15 mouse cellular contexts compared by ENCODE assay signal in the genomic region with DNA sequence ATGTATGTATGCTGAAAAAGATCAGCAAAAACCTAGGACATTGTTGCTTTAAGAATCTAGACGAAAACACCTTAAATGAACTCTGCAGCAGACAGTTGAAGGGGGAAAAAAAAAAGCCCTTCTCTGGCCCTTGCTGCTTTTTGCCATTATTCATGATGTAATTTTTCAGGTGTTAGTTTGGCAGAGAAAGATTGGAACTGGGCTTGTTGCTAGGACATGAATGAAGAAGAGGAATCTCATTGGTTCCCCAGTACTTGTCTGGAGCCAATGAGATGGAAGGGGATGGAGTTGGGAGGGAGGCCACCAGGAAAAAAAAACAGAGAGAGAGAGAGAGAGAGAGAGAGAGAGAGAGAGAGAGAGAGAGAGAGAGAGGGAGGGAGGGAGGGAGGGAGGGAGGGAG.
DNase-seq lines count a peak whose midpoint lies in the region; ATAC-seq lines count a peak whose summit lies in the region.
"Had no signal": no experiment of that assay in that cellular context is flagged by ENCODE, and none has a peak within 500 bp of the region (broad histone marks: within the 10 kb centered on the region; RNA-seq: fewer than 3 reads in every experiment).

No protein-coding gene starts in this region.

- H3K4me3 ChIP-seq in forebrain, embryonic 13.5 days = no peak overlapping the region
- no peak overlapping the region for H3K4me3 ChIP-seq in limb, embryonic 11.5 days (ENCODE audit: low read depth, low read length)
- H3K4me3 ChIP-seq: liver, embryonic 13.5 days; megakaryocyte, embryonic 14.5 days had no signal

- H3K4me1 ChIP-seq in forebrain, embryonic 13.5 days = peaks cover 56% of the 10 kb centered on the region
- peaks cover 45% of the 10 kb centered on the region for H3K4me1 ChIP-seq in limb, embryonic 11.5 days (ENCODE audit: control insufficient read depth, insufficient read depth, low read length)
- H3K4me1 ChIP-seq: liver, embryonic 13.5 days; megakaryocyte, embryonic 14.5 days had no signal

- H3K27ac ChIP-seq in forebrain, embryonic 13.5 days = no peak overlapping the region
- H3K27ac ChIP-seq in limb, embryonic 11.5 days (replicated peaks; ENCODE audit: low read depth, low read length) = peak overlapping the region; percentile 100; the same call in 1 of the 2 replicates
- H3K27ac ChIP-seq: layer of hippocampus, adult 2 months; liver, embryonic 13.5 days had no signal

- 11% methylated on average over 1 of the region's 1 CpGs for WGBS in forebrain, embryonic 13.5 days
- WGBS in limb, embryonic 11.5 days = 8% methylated on average over 1 of the region's 1 CpGs

- H3K27me3 ChIP-seq in forebrain, embryonic 13.5 days = no peaks in the 10 kb centered on the region
- H3K27me3 ChIP-seq in limb, embryonic 11.5 days (ENCODE audit: control insufficient read depth, insufficient read depth, low read length) = no peaks in the 10 kb centered on the region
- H3K27me3 ChIP-seq: embryonic facial prominence, embryonic 13.5 days; stomach, embryonic 15.5 days had no signal

- no peaks in the 10 kb centered on the region for H3K9me3 ChIP-seq in forebrain, embryonic 13.5 days (replicated peaks)
- no peaks in the 10 kb centered on the region for H3K9me3 ChIP-seq in limb, embryonic 11.5 days (ENCODE audit: control insufficient read depth, low read length)
- H3K9me3 ChIP-seq: embryonic facial prominence, embryonic 13.5 days; liver, embryonic 13.5 days; megakaryocyte, embryonic 14.5 days; stomach, embryonic 15.5 days had no signal

- DNase-seq in ES-CJ7 (ENCODE audit: low read depth, low spot score) = peak; percentile 73
- peak; percentile 42 for DNase-seq in Muller cell, postnatal 12 days (ENCODE audit: inconsistent ontology term)
- peak; percentile 47 for DNase-seq in limb, embryonic 11.5 days (ENCODE audit: low spot score)
- DNase-seq in right cerebral cortex, postnatal 4 days = no peak
- DNase-seq in cerebellum, postnatal 36 days = no peak
- no peak for DNase-seq in spleen, adult 18-20 months
- DNase-seq in cerebellum, postnatal 10 days = no peak
- DNase-seq: adrenal gland, postnatal 36 days; liver, embryonic 13.5 days had no signal

- H3K36me3 ChIP-seq in forebrain, embryonic 13.5 days (ENCODE audit: poor library complexity, severe bottlenecking) = no peaks in the 10 kb centered on the region
- H3K36me3 ChIP-seq in limb, embryonic 11.5 days (ENCODE audit: control insufficient read depth, insufficient read depth, low read length) = no peaks in the 10 kb centered on the region
- H3K36me3 ChIP-seq: embryonic facial prominence, embryonic 13.5 days; G1E; liver, embryonic 13.5 days; stomach, embryonic 15.5 days had no signal

- H3K9ac ChIP-seq in forebrain, embryonic 13.5 days = no peak overlapping the region
- H3K9ac ChIP-seq in limb, embryonic 11.5 days (ENCODE audit: low read length) = no peak overlapping the region
- H3K9ac ChIP-seq: liver, embryonic 13.5 days; stomach, embryonic 15.5 days had no signal

- ATAC-seq in forebrain, embryonic 13.5 days = peak; percentile 57; the same call in 1 of the 2 replicates
- no peak for ATAC-seq in limb, embryonic 11.5 days (ENCODE audit: insufficient number of reproducible peaks, low FRiP score, low TSS enrichment, low read depth)

- H3K4me2 ChIP-seq in forebrain, embryonic 13.5 days = no peak overlapping the region
- no peak overlapping the region for H3K4me2 ChIP-seq in limb, embryonic 11.5 days (ENCODE audit: low read depth, severe bottlenecking)

Comparison
In these comparisons a context has a peak if more than half of its experiments do, and no peak if none do; other contexts are left out.
1. DNase-seq: peak in ES-CJ7 (single experiment), Muller cell, postnatal 12 days (single experiment) and limb, embryonic 11.5 days (single experiment); none in right cerebral cortex, postnatal 4 days (single experiment), cerebellum, postnatal 36 days (0 of 2), spleen, adult 18-20 months (0 of 2) and cerebellum, postnatal 10 days (0 of 2).